Mouse (Mus musculus): ENCODE data around the gene Klhdc2.
A peak's percentile ranks its signal among the peaks of the same experiment; 100 is the strongest.

Klhdc2 gene

GRCm38 (mm10) chr12:69296511-69297410 lies at the start of gene Klhdc2:
Gene Klhdc2 (plus strand): TSS chr12:69296681.
- peak; percentile 93 for DNase-seq (ENCODE audit: low spot score)

- no peak for DNase-seq (ENCODE audit: low spot score)
Measured at GRCm38 (mm10) chr12:69249766-69250165, 46.7 kb upstream of the Klhdc2 start.

GRCm38 (mm10) chr12:69250756-69251155 lies 45.7 kb upstream of the Klhdc2 start:
- DNase-seq (ENCODE audit: low spot score): no peak

GRCm38 (mm10) chr12:69253806-69254205 lies 42.7 kb upstream of the Klhdc2 start:
- DNase-seq (ENCODE audit: low spot score): no peak

GRCm38 (mm10) chr12:69257836-69258235 lies 38.6 kb upstream of the Klhdc2 start:
- no peak for DNase-seq (ENCODE audit: low spot score)

- no peak for DNase-seq (ENCODE audit: low spot score)
Measured at GRCm38 (mm10) chr12:69262251-69262650, 34.2 kb upstream of the Klhdc2 start.

GRCm38 (mm10) chr12:69265031-69265430 lies 31.4 kb upstream of the Klhdc2 start:
- no peak for DNase-seq (ENCODE audit: low spot score)

- no peak for DNase-seq (ENCODE audit: low spot score)
Measured at GRCm38 (mm10) chr12:69267956-69268632, 28.4 kb upstream of the Klhdc2 start.

- DNase-seq (ENCODE audit: low spot score): no peak
Measured at GRCm38 (mm10) chr12:69268956-69269355, 27.5 kb upstream of the Klhdc2 start.

- no peak for DNase-seq (ENCODE audit: low spot score)
Measured at GRCm38 (mm10) chr12:69279931-69280469, 16.5 kb upstream of the Klhdc2 start.

GRCm38 (mm10) chr12:69280915-69281314 lies 15.6 kb upstream of the Klhdc2 start:
- no peak for DNase-seq (ENCODE audit: low spot score)

GRCm38 (mm10) chr12:69283146-69283545 lies 13.3 kb upstream of the Klhdc2 start:
- no peak for DNase-seq (ENCODE audit: low spot score)

- DNase-seq (ENCODE audit: low spot score): no peak
Measured at GRCm38 (mm10) chr12:69287535-69287934, 8.9 kb upstream of the Klhdc2 start.

GRCm38 (mm10) chr12:69288699-69289098 lies 7.8 kb upstream of the Klhdc2 start:
- no peak for DNase-seq (ENCODE audit: low spot score)

GRCm38 (mm10) chr12:69292401-69292800 lies 4.1 kb upstream of the Klhdc2 start:
- no peak for DNase-seq (ENCODE audit: low spot score)

GRCm38 (mm10) chr12:69293815-69294214 lies 2.7 kb upstream of the Klhdc2 start:
- DNase-seq (ENCODE audit: low spot score): no peak

GRCm38 (mm10) chr12:69294936-69295335 lies 1.5 kb upstream of the Klhdc2 start:
- DNase-seq (ENCODE audit: low spot score): no peak

- DNase-seq (ENCODE audit: low spot score): no peak
Measured at GRCm38 (mm10) chr12:69295651-69296050, 830 bp upstream of the Klhdc2 start.

- DNase-seq (ENCODE audit: low spot score): peak; percentile 65
Measured at GRCm38 (mm10) chr12:69297411-69298150, 1.1 kb downstream of the Klhdc2 start.

GRCm38 (mm10) chr12:69298281-69298680 lies 1.8 kb downstream of the Klhdc2 start:
- DNase-seq (ENCODE audit: low spot score): no peak

- DNase-seq (ENCODE audit: low spot score): no peak
Measured at GRCm38 (mm10) chr12:69299231-69299630, 2.8 kb downstream of the Klhdc2 start.

GRCm38 (mm10) chr12:69299831-69300230 lies 3.4 kb downstream of the Klhdc2 start:
- no peak for DNase-seq (ENCODE audit: low spot score)

All from embryo, embryonic 10.5 days (tissue).